Mouse (Mus musculus) cerebellum, postnatal 36 days (tissue): ENCODE measurements around the gene Ankzf1.

Source experiments
- DNase-seq, 2 experiments: peaks; one replicate each; pipeline ENCODE4 v3.0.0; 2021 to 2022; ENCODE audit warnings: mixed read lengths in 2 of 2

Gene Ankzf1

DNA sequence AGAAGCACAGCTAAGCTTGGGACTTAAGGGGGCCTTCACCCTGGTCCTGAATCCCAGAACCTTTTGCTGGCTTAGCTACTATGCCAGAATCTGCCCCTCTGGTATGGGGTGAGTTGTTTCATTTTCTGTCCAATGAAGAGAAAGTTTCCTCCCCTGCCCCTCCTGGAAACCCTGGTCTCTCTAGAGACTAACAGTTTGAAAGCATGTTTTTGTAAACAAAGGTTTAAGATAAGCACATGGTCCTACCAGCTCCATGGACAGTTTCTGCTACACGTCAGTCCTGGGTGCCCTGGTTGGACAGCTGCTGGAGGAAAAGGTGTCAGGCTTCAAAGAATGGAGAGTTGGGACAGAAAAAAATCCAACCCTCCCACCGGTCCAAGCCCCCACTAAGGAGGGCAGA lies 1.4 kb upstream of the Ankzf1 start:
- DNase-seq = no peak

DNA sequence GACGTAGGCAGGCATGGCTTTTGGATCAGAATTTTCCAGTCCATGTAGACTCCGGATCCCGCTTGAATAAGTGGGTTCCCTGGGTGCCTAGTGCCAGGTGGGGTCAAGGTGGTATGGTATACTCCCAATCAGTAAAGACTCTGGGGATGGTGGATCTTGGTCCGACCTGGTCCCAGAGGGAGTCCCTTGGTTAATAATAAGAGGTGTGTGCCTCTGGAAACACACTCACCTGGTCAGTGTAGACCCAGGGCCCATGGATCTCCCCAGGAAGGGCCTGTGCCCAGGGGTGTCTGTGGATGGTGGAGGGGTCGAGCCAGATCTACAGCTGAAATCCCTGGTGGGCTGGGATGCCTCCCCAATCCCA lies 711 bp upstream of the Ankzf1 start:
- no peak for DNase-seq

DNA sequence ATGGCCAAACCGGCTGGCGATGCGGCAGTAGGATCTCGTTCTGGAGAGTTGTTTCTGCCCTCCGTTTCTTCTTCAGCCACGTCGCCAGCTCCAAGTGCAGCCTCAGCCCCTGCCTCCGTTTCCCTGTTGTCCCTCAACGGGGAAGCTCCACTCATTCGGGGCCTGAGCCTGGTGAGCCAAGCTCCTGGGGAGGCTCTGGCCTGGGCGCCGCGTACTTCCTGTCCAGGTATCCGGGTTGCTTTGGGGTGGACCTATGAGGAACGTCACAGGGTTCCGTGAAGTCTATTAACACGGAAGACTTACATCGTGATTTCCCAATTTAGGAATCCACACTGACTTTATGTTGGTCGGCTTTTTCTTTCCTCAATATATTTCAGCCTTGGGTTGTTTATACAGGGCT lies 501 bp downstream of the Ankzf1 start:
- peak in 1 of 2 experiments; percentile 49 for DNase-seq

DNA sequence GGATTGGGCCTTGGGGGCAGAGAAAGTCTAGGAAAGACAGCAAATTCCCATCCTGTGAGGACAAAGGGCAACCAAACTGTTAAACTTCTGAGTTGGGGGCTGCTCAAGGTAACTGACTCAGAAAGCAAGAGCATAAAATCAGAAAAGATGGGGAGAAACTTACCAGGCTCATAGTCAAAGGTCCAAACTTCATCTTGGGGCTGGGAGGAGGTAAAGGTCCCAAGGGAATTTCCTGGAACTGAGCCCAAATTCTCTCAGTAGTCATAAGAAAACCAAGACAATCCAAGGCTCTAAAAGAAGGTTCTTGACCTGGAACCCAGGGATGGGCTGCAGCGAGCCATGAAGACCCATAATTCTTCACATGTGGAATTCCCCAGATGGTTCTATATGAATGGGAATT lies 9.3 kb downstream of the Ankzf1 start:
- DNase-seq = no peak

DNA sequence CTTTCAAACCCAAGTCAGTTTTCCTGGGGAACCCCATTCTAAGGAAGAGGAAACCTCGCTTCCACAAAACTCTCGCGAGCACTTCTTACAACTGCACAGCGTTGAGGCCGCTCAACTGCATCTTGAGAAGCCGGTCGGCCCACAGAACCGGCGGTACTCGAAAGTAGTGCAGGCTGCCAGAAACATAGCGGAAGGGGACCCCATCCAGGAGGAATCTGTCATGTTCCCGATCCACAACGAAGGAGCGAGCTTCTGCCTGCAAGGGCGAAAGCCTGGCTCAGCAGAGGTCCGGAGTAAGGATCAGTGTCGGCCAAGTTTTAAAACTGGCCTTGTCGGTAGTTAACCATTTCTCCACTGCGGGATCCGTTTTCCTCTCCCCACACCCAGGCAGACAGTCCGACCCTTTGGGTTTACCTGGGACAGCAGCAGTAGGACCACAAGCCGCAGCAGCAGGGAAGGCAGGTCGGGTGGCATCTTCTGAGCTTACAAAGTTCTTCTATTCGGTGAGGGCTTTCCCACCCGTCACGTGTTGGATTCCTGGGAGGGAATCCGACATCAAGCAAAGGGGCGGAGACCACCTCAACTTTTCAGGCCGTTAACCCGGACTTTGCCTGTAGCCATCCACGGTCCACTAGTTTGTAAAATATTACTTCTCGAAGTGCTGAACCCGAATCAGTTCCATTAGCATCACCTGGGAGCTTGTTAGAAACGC lies 17.2 kb downstream of the Ankzf1 start:
- no peak for DNase-seq

DNA sequence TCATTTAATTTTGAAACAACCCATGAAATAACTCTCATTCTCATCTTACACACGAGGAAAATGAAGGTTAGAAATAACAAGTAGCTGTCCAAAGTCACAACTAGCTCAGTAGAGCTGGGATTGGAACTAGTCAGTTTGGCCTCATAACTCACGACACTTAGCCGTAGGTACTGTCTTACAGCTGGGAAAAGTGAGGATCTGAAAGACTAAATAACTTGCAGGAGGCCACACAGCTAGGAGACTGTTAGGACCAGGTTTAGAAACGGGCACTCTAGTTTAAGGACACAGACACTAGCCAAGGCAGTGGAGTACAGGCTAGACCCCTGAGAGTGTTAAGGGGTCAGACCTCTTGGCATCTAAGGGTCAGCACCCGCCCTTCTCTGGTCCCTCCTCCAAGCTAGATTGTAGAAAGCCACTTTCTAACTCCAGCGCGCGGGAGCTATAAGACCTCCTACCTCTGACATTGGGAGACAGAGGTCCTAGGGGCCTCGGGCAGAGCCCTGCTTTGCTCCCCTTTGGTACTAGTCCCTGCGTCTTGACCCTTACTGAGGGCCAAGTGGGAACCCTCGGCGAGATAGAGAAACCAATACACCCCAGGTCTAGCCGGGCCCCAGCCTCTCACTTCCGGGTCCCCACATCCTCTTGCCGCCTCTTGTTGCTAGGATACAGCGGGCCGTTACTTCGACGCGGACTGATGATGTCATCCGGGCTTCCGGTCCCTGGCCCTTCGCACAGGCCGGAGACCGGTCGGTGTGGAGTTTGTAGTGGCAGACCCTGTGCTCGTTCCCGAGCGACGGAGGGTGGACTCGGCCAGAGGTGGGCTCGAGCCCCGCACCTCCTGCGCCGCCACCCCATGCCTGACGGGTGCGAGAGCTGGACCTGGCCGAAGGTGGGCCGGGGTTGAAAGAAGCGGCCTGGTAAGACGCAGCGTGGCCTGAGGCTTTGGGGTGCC lies 18.5 kb downstream of the Ankzf1 start, which contains the start of the genes Glb1l and Stk16:
Gene Glb1l, minus strand, starts transcription at position 678 of the 952 bp plus-strand sequence.
Gene Stk16, plus strand, starts transcription at position 703 of the 952 bp plus-strand sequence.
- peak; percentile 96 to 98 for DNase-seq

DNA sequence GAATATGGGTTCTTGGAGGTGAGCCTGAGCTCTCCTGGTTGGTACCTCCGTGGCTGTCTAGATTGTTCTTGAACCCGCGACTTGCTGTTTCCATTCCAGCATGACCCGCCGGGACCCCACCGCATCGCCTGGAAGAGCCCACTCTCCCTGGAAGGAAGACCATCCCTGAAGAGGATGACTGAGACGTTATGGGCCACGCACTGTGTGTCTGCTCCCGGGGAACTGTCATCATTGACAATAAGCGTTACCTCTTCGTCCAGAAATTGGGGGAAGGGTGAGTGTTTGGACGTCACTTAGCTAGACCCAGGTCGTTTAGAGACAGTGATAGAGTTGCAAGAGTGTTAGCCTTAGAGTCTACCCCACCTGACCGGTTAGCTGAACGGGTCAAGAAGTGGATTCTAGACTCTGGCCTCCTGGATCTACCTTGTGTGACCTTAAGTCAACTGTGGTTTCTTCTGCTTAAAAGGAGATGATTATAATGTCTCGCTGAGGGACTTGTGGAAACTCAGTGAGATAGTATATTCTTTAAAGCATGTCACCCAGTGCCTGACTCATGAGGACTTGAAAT lies 19.3 kb downstream of the Ankzf1 start:
- no peak for DNase-seq

DNA sequence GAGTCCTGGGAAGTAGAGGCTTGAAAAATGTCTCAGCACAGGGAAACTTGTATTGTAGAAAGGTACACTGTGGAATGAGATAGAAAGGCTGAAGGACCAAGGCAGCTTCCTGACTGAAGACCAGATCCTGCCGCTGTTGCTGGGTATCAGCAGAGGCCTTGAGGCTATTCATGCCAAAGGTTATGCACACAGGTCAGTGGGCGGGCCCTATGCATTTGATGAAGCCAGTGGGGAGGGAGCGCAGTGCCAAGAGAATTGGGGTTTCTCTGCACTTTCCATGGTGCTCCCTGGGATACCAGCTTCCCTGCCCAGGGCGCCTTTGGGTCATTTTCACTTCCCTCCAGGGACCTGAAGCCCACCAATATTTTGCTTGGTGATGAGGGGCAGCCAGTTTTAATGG lies 20.6 kb downstream of the Ankzf1 start:
- DNase-seq = no peak

DNA sequence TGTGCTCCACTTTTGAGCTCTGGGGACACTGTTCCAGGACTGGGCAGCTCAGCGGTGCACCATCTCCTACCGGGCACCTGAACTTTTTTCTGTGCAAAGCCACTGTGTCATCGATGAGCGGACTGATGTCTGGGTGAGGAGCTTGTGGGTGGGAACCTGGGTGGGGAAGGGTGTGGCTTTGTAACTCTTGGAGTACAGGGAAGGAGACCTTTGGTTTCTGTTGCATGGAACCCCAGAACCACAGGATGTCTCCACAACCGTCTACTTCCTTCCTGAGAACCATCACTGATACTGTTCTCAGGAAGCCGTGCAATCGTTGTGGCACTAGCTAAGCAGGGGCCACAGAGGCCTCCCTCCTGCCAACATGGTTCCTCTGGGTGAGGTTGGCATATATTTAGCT lies 21.1 kb downstream of the Ankzf1 start:
- DNase-seq = no peak

DNA sequence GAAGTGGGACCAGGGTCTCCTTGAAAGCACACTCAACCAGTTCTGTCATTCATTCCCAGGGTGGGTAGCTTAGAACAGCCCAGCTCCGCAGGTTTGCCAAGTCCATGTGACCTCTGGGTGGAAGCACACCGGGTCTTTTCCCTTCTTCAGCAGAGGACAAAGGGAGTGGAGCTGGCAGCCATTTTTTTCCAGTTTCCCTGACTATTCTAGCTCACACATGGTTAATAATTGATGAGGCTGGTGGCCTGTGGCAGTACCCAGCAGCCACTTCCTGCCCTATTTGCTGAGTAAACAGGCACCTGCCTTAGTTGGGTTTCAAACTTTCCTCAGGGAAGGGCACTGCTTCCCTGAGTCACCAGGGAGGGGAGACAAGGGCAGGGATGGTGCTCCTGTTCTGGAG lies 22.5 kb downstream of the Ankzf1 start:
- no peak for DNase-seq

DNA sequence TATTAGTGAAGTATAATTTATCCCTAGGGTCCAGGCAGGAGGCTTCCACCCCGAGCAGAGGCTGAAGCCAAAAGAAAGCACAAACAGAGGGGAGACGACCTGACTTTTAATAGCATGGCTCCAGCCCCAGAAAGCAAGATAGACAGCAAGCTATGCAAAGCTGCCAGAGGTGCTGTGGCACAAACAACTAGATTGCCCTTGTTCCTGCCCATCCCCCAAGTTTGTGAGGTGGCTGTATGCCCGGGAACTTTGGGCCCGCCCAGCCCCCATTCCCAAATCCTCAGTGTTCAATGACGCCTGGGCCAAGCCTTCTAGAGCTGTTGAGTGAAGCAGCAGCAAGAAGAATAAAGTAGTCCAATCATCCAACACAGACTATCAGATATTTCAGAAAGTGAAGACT lies 22.9 kb downstream of the Ankzf1 start:
- no peak for DNase-seq

DNA sequence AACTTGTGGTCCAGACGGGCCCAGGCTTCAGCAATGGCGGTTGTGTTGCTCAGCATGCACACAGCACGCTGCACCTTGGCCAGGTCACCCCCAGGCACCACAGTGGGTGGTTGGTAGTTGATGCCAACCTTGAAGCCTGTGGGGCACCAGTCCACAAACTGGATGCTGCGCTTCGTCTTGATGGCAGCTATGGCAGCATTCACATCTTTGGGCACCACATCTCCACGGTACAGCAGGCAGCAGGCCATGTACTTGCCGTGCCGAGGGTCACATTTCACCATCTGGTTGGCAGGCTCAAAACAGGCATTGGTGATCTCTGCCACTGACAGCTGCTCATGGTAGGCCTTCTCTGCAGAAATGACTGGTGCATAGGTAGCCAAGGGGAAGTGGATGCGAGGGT lies 23.8 kb downstream of the Ankzf1 start:
- DNase-seq = no peak

DNA sequence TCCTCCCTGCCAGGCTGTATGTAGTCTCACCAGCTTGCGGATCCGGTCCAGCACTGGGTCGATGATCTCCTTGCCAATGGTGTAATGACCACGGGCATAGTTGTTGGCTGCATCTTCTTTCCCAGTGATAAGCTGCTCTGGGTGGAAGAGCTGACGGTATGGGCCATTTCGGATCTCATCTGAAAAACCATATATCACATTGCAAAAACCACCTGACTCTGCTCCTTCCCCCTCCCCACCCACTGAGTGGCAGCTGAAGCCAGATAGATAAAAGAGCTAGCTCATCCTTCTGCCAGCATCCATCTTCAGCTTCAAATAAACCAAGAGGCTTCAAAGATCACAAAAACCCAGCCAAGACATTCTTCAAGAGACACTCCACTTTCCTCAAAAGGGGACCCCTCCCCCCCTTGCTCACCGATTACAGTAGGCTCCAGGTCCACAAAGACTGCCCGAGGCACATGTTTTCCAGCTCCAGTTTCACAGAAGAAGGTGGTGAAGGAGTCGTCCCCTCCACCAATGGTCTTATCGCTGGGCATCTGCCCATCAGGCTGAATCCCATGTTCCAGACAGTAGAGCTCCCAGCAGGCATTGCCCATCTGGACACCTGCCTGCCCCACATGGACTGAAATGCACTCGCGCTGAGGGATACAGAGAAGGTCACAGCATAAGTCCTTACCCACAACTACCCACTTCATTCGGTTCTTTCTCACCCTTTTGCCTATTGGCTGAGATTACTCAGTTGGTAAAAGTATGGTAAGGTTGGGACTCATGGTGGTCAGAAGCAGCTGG lies 25.0 kb downstream of the Ankzf1 start:
- DNase-seq = peak; percentile 59 to 60

DNA sequence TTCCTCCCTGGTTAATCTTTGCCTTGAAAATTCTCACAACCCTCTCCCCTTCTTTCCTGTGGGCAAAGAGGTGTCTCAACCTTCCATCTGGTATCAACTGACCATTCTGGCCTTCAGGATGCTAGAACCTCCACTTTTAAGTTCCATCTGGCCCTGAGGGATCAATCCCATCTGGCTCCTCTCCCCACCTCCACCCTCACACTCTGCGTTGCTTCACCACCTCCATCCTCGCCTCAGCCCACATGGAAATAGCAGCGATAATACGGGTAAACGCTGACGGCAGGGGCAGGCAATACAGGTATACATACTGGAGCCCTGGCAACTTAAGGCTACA lies 25.9 kb downstream of the Ankzf1 start:
- no peak for DNase-seq

DNA sequence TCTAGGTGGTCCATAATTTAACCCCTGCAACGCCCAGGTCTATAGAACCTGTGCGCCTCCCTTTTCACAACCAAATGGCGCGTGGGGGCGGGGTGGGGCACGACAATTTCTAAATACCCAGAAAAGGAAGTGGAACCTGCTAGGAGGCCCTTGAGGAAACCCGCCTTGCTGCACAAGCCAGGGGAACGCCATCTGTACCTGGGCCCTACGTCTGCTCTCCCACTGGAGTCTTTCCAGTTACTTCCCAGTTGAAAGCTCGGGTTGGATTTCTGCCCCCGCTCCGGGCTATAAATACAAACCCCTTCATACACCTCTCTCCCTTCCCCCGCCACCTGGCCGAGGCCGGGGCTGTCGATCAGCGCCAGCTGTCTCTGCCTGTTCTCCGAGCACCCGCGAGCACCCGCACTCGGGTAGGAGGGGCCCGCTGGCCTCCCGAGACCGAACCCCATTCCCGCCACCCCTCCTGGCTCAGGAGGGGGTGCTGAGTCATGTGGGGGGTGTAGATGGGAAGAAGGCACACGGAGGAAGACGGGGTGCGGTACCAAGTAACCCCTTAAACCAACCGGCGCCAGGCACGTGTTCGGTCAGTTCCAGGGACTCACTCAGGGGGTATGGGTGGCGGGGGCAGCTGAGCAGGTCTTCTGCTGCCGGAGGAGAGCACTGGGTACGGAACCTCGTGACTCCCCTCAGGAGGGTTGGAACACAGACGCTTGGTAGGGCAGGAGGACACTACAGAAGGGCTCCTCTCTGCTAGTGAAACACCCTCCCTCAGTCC lies 26.5 kb downstream of the Ankzf1 start:
- DNase-seq = peak; percentile 92 to 93

DNA sequence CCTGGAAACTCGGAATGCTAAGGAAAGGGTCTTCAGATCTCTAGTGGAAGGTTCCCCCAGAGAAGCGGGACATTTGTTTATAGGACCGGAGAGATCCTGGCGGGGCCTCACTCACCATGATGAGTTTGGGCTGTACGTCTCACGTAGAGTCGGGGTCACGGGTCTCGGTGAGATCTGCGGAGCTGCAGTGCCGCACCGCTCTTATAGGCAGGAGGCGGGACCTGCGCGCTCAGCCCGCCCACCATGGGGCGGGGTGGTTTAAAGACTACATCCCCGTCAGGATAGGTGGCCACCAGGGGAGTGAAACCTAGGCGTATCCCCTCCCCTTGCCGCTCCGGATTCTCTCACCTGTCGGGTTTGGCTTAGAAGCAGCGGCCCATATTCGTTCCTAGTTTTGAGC lies 27.1 kb downstream of the Ankzf1 start:
- peak; percentile 97 for DNase-seq

DNA sequence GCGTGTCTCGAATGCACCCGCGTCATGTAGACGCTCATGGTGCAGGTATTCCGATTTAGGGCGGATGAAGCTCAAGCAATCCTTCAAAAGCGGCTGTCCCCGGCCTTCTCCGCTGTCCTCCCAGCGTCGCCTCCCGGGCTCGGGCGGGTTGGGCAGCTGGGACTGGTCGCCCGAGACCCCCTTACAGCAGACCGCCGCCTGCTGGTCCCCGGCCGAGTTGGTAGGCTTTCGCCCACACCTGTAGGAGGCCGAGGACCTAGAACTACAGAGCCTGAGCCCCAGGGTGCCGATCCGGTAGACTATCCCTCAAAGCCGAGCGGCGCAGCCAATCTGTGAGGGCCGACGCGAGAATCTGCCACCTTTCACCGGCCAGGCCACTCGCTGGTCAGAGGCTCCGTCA lies 27.6 kb downstream of the Ankzf1 start, which contains the start of gene Tuba4a:
Gene Tuba4a, minus strand, starts transcription at position 335 of the 400 bp plus-strand sequence.
- peak in 1 of 2 experiments; percentile 69 for DNase-seq

DNA sequence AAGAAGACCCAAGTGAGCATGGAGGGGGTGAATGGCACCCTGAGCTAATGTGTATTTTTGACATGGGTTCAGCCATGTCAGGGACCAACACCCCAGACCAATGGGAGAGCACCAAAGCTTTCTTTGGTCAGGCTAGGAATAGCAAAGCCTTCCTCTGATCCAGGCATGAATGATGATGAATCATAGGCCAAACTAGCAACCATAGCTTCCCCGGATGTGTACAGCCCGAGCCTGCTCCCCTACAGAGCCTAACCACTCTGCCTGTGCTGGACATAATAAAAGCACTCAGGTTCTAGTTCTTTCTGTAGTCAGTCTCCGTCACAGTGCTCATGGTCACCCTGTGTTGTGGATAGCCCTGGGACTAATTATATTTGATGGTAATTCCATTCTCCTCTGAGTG lies 29.6 kb downstream of the Ankzf1 start:
- DNase-seq = no peak

DNA sequence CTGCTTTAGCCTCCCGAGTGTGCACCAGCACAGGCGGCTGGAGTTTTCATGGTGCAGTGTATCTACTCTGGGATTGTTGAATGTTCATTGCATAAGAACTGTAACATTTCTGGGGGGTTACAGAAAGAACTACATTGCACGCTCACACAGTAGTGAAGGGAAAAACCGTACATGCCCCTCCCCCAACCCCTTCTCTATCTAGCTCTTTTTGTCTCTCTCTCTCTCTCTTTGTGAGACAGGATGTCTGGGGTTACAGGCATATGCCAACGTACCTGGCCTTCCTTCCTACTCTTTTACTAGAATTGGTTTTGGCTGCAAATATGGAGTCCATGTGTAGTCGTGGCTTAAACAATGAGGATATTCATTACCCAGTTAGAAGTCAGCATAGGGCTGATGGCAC lies 31.0 kb downstream of the Ankzf1 start:
- DNase-seq = no peak

DNA sequence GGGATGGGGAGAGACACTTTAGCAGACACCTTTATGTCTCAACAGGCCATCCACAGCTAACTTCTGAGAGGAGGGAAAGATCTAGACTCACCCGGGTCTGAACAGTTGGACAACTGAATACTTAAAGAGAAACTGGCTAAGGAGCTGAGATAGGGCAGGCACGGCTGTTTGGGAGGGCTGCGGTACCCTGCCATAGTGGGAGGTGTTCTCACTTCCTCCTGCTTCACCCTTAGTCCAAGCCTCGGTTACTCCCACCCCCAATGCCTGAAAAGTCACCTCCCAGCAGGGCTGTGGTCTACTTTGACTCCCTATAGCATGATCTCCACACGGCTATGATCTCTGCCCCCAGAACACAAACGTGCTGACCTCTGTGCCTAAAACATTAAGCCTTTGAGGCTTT lies 31.6 kb downstream of the Ankzf1 start:
- DNase-seq = no peak

DNA sequence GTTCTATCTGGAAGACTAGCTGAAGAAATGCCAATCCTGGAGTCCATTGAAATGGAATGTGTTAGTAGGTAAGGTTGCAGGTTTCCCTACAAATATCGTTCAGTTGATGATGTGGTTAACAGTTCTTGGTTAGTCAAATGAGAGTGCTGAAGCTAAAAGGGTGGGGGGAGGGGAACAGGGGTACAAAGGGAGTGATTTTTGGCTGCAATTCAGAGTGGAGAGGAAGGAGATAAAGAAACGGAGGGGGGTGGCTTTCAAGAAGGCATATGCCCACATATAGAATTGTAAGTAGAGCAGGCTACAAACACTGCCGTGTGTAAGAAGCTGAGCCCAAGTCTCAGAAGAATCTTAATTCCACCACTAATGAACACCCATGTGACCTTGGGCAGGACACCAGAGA lies 33.5 kb downstream of the Ankzf1 start:
- DNase-seq = no peak

DNA sequence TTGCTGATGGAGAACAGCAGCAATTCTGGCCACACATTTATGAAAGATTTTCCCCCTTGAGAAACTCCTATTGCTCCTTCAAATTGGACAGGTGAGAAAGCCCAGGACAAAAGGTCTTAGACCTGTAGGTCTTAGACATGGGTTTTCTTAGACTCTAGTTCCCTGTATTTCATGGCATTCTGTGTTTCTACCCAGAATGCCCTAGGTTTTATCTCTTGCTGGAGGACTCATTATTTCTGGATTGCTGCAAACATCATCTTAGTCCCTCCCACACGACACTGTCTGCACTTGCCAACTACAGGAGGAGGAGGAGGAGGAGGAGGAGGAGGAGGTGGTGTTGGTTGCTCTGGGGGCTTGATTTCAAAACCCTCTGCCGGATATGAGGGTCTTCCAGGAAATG lies 34.2 kb downstream of the Ankzf1 start:
- DNase-seq = no peak
